Mouse (Mus musculus) fibroblast of lung, adult 2 months (primary cell): ENCODE data around the gene Iqgap2.

ENCODE experiments used
- DNase-seq: peaks from one replicate; pipeline ENCODE4 v3.0.0-alpha.2; 2011; ENCODE audit warnings: low read depth

Iqgap2 gene

DNA sequence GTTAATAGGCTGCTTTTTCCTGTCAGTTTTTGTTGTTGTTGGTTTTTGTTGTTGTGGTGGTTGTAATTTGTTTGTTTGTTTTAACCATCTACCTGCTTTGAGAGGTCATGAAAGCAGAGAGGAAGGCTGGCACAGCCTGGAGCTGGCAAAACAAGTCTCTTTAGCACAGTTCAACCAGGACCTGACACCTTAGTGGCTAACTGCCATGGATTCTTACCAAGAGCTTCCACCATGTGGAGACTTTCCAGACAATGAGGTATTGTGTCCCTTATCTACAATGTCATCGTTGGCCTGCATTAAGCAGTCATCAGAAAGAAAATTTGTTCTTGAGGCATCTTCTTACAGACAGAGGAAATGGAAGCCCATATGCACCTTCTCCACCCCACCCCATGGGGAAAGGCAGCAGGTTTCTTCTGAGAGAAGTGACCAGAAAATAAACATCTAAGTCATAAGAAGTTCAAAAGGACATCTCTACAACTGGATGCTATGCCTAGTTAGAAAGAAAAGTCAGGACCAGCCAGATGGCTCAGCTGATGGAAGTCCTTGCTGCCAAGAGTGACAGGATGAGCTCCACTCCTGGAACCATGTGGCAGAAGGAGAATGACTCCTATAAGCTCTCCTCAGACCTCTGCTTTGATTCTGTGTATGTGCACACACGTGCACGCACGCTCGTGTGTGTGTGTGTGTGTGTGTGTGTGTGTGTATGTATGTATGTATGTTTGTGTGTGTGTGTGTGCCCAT is 113.9 kb downstream of the Iqgap2 start:
- DNase-seq: no peak

DNA sequence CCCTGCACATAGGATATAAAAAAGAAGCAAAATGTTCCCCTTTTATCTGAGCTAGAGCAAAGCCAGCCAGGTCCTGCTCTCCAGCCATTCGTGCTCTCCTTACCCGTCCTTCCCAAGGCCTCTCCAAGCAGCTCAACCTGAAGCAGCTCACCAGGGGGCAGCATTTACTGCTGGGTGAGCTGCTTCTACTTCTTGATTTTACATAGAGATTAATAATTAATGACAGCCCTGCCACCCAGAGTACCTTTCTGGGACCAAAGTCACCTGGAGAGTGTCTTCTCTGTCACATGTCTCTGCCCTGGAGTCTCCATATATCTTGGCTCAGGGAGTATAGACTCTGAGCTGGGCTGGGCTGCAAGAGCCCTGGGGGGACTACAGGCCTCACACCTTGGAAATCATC is 114.5 kb downstream of the Iqgap2 start:
- no peak for DNase-seq

DNA sequence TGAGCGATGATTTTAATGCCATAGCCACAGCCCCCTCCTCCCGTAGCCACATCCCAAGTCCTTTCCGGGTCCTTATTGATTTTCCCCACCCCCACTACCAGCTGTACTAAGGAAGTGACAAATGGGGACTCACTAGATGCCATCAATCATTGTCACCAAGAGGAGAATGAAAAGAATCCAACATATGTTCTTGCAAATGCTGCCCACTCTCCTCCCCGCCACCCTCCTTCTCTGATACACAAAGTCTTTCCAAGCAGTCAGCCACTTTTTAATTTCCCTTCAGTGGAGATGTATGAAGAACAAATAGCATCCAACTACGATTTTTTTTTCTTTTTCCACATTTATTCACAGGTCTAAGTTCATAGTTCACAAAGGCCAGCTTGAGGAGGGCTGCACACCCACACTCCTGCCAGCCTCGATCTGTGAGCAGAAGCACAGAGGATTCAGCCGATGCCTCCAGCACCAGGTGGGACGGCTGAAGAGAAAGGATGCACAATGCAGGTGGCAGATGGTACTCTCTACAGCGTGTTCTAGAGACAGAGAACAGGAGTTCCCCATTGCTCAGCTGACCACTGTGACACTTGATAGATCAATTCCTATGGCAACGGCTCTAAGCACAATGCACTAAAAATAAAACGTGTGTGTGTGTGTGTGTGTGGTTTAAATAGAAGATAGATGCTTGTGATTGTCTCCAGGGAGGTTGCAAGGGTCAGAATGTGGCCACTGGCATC is 116.6 kb downstream of the Iqgap2 start:
- no peak for DNase-seq

DNA sequence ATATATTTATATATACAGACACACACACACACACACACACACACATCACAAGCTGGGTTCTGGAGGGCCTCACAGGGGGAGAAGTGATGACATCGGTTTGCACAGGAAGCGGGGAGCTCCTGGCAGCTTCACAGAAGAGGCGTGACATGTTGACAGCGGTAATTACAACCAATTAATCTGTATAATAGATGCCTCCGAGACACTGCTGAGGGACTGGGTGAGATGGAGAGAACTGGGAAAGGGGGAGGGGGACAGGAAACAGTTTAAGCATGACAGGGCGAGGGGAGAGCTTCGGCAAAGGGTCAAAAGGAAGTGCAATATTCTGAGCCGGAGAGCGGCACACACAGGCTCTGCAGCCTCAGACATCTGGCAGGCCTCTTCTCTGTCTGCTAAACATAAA is 126.7 kb downstream of the Iqgap2 start:
- DNase-seq: no peak

DNA sequence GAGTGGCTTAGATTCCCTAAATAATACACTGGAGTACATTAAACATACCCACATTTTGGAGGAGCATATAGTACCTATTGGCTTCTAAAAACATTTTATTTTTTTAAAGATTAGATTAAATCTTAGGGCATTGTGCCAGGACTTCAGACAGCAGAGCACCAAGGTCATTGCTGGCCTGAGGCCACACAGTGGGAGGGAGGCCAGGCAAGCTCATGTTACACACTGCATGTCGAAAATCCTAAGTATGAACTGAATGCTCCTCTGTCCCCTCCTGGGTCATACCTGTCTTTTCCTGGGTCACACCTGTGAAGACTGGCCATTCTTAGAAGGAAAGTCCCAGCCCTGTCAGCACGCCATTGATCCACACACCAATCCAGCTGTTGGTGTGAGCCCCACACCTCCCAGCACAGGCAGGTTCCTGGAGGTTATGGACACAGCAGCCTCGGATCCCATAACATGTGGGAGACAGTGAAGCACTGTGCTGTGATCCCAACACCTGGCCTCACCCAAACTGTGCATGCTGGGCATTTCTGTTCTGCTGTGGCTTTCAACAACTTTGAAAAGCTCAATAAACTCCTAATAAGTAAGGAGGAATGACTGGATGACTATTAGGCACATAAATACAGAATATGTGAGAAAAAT is 127.7 kb downstream of the Iqgap2 start:
- no peak for DNase-seq

DNA sequence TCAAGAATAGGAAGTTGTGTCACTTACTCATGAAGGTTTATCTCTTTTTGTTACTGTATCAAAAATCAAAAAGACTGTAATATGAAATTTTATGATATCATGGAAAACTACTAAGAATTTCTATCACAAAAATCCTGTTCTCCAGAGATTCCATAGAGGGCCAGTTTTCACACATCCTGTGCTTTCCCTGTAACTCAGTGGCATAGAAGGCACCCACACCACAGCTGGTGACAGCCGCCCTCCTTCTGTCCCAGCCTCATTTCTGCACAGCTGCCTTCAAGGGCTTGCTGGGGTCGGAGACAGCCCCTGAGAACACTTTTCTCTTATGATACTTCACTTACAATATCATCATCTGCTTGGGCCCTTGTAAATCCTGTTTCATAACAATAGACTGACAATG is 131.9 kb downstream of the Iqgap2 start:
- no peak for DNase-seq

DNA sequence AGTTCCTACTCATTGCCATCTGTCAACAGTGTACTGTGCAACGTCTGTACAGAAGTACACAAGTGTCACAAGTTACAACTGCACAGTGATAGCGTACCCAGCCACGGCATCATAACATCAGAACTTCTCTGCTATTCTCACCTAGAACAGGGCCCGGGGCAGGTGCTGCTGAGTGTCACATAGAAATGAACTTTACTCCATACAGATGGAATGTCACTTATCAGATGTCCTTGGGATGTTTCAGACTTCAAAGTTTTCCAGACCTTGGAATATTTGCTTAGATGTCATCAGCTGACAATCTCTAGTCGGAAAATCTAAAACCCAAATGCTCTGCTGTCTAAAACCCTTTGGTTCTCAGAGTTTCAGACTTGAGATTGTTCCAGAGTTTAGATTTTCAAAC is 137.4 kb downstream of the Iqgap2 start:
- DNase-seq: no peak

DNA sequence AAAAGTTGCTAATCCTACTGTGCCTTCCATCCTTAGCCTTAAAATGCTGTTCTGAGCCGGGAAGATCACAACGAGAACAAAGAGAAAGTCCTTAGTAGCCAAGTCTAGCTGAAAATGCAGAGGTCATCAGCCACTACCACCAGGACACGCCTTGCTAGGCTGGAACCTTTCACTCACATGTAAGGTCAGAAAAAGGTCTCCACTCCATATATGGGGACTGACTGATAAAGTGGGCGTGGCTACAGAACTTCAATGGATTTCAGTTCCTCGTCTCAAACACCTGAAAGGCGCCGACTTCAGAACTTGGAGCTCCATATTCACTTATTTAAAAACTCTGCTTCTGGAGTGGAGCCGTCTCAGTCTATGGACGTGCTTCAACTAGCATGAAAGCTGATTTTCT is 139.3 kb downstream of the Iqgap2 start:
- no peak for DNase-seq

DNA sequence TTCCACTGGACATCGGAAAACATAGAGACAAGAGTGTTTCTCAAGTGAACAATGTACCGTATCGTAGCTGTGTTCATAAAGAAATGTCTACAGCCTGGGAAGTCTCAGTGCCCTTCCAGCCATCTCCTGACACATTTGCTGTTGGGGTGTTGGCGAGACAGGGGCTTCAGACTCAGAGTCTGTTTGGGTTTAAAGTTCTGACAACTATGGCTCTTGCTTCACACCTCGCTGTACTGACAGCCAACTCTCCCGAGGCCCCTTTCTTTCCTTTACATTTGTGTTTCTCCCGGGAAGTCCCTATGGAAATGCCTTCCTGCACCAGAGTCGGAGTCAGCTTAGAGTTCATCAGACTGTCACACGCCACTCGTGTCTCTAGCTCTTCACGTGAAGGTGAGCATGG is 144.2 kb downstream of the Iqgap2 start:
- no peak for DNase-seq

DNA sequence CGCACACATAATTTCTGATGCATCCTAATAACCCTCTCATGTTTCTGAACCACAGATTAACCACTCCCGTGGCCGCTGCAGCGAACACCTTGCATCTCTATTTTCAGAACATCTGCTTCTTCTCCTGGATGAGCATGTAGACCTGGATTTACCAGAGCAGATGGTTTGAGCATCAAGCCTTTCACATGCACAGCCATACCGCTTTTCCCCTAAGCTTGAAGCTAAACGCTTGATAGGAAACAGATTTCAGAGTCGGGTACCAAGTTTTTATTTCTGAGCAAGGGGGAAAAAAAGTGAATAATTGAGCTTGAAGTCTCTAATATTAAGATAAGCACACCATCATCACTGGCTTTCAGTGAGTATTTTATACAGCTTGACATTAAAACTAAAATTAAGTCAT is 144.6 kb downstream of the Iqgap2 start:
- no peak for DNase-seq

DNA sequence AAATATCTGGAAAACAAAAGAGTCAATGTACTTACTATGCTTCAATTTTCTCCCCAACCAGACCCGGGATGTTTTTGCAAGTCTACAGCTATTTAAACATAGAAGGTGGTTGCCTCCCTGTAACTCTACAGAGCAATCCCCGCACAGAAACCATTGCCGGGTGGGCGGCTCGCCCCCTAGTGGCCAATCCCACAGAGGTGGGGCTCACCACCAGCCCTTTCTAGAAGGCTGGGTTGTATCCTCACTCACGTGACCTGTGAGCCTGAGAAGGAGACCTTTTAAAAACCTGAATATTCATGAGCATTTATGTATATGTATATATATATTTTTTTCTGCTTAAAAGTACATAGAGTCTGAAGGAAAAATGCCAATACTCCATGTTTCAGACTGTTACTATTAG is 145.2 kb downstream of the Iqgap2 start:
- DNase-seq: no peak

DNA sequence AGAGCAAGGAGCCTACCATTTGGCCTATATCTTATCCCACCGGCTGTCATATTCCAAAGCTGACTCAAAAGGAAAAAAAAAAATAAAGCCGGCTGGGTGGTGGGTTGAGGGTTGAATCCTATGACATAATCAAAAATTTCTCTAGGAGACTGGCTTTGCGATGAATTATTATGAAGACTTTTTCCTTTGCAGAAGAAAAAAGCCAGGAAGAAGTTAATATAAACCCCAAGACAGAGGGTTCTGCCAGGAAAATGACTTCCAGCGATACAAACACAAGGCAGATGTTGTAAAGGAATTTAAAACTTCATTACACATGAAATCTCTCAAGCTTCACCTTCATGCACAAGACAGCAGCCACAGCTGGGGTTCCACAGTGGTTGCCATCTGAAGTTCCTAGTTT is 146.3 kb downstream of the Iqgap2 start:
- no peak for DNase-seq

DNA sequence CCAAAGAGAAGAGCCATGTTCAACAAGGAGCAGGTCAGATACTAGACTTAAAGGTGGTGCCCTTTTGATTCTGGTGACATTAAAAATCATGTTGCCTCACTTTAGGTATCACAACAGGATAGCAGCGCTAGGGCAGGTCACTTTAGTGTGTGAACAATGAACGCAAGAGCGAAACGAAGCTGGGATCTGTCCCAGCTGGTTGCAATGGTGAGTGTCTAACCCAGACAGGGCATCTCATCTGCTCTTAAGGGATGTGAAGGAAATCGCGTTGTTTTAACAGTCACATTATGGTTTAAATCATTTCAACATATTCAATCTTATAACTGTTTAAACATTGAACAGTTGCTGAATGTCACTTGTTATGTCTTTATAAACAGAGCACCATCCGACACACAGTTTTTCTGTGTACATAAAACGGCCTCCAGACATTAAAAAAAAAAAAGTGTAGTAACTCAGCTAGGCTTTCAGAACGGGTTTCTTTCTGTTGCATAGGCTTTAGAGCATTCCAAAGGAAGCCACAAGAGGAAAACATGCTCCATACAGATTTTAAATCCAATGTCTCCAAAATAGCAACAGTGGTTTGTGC is 148.7 kb downstream of the Iqgap2 start:
- no peak for DNase-seq

DNA sequence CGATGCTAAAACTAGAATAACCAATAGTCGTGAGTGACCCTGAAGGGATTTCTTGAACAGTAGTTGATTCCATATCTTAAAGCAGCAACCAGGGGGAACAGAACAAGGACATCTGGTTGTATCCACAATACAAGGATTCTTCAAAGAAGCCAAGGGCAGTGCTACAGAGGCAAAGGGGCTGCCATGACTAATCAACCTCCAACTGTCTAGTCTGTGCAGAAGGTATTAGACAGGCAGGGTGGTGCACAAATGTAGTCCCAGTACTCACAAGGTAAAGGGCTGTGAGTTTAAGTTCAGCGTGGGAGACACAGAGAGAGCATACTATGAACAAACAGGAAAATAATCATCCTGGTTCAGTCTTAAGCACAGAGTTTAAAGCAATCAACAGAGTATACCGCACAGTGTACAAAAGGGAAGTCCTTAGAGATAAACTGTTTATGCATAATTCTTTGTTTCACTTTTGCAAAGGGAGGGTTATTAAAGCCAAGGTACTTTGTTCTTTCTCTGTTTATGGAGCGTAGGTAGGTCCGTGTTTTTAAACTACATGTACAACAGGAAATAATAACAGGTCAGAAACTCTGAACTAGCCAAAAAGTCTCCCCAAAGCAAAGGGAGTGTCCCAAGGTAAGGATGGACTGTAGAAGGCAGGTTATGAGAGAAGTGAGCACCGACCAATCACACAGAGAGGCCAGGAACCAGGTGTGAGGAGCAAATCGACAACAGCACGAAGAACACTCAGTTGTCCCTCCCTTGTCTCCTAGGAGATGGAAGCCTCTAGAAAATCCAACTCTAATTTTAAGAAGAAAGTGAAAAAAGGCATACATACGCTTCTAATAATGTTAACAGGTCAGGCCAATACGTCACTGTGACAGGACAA is 149.7 kb downstream of the Iqgap2 start:
- no peak for DNase-seq

DNA sequence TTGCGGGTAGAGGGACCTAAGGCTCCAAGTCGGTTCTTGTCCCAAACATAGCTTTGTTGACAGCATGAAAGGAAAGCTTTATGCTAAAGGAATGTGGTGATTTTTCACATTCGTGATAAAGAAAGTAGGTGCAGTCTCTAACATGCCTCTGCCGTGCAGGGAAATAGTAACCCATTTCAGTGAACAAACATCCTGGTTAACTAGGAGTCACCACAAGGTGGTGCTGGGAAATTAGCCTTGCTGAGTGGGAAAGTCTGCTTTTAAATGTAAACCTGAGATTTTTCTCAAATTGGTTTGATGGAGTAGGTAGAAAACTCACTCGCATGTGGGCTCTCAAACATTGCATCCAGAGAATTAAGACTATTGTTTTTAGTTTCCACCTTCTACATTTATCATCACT is 152.1 kb downstream of the Iqgap2 start:
- no peak for DNase-seq

DNA sequence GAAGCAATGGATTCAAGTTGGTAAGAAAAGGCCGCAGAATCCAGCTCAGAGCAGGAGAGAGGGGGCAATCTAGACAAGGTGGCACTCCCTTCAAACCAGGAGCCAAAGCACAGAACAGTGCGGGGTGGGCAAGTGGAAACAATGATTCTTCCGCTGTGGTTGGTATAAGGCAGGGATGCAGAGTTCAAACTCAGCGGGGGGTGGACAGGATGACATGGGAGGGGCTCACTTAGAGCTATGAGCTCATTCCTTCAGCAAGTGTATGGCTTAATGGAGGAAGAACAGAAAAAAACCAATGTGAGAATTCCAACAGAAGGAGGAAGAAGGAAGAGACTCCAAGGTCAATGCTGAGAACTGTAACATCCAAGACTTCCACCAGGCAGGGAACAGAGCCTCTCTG is 161.2 kb downstream of the Iqgap2 start:
- no peak for DNase-seq

DNA sequence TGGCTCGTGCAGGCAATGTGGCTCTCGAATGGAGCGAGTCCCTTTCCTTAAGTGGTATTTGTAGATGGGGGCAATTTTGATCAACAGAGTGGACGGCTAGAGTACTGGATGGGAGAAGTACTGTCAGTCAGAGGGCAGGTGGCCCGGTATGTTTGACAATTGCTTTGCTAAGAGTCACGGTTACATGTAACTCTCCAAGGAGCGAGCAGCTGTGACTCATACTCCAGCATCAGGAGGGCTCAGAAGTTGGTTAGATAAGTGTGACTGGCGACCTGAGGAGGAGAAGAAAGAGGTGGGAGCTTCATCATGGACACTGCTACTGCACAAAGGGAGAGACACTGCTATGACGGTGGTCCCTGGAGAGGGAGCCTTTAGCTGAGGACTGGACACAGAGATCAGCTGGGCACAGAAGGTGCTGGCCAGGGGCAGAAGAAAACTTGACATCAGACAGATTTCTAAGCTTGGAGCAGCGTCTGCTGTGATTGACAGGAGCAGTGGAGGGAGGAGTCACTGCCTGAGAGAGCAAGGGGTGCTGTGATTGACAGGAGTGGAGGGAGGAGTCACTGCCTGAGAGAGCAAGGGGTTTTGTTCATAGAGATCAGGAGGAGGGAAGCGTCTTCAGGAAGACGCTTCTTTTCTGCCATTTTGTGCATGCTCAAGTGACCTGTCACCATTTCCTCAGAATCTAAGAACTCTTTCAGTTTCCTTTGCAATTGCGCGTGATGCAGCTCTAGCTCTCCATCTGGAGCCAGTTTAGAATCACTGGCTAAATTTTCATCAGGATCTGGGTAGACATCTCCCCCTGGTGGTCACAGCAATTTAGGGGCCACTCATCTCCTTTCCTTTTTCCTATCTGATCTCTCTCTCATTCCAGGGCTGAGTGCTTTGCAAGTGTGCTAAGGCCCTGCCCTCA is 172.1 kb downstream of the Iqgap2 start:
- DNase-seq: peak; percentile 53

DNA sequence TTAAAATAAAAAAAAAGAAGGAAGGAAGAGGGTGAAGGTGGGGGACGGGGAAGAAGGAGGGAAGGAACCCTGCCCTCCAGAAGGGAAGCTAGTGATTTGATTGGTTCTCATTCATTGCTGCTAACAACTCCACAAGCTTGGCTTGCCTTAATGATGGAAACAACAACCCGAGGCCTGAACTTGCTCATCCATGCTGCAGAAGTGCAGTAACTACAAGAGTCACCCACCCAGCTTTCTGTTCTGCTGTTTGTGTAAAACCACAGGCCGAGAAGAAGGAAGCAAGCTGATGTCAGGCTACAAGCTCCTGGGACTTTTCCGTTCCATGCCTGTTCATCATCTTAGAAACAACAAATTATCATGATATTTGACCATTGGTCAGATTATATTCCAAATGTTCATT is 176.4 kb downstream of the Iqgap2 start:
- no peak for DNase-seq

DNA sequence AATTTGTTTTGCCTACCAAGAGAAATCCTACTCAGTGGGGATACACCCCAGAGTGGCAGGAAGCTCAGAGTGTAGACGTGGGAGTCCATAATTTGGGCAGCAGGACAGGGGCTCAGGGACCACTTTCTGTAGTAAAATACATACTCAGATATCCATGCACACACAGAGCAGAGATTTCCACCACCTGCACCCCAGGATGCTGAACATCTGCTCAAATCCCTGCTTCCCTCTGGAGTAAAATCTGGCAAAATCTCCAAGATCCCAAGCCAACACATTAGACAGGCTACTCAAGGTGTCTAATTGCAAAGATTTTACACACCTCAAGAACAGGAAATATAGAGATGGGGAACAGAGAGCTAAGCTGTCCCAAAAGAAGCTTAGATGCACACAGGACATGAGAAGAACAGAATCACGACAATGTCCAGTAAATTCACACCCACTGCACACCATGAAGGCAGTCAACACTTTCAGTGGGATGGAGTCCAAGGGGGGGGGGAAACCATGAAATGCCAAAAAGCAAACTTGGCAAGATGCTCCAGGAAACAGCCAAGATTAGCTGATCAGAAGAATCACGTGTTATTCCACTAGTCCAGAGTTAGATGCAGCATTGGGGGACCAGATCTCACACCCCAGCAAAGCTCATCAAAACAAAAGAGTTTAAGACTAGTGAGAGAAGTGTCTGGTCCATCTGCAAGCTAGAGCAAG is 177.3 kb downstream of the Iqgap2 start:
- DNase-seq: no peak

DNA sequence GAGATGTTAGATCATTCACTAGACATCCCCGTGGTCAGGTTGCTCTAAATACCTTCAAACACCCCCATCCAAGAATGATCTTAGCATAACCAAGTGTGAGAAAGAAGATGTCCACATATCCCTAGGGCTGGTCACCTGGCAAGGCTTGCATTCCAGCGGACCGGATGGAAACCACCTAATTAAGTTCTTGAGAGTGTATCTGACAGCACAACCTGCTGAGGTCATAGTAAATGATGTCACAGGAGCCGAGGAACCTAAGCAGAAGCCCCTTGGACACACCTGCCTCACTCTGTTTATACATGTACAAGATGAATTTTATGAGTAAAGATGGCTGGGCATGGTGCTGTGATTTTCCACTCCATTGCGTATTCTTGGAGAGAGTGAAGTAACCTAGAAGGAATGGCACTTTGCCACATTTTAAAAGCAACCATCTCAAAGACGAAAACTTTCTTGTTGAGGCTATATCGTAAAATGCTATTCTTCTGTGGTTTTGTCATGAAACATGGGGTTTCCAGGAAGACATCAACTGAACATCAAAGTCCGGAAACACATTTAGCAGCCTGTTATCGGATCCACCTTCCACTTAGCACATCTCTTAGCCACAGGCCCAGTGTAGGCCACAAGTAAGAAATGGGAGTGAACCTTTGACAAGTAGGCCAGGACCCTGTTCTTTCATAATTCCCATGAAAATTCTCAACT is 179.0 kb downstream of the Iqgap2 start:
- no peak for DNase-seq
